Mouse (Mus musculus) frontal cortex, postnatal 25 days (tissue): ENCODE measurements around the gene Slc35e3.

Experiments
- DNase-seq, 2 experiments: peaks; one replicate each; pipeline ENCODE4 v3.0.0; 2022; ENCODE audit warnings: low spot score in 2 of 2

The Slc35e3 gene

DNA sequence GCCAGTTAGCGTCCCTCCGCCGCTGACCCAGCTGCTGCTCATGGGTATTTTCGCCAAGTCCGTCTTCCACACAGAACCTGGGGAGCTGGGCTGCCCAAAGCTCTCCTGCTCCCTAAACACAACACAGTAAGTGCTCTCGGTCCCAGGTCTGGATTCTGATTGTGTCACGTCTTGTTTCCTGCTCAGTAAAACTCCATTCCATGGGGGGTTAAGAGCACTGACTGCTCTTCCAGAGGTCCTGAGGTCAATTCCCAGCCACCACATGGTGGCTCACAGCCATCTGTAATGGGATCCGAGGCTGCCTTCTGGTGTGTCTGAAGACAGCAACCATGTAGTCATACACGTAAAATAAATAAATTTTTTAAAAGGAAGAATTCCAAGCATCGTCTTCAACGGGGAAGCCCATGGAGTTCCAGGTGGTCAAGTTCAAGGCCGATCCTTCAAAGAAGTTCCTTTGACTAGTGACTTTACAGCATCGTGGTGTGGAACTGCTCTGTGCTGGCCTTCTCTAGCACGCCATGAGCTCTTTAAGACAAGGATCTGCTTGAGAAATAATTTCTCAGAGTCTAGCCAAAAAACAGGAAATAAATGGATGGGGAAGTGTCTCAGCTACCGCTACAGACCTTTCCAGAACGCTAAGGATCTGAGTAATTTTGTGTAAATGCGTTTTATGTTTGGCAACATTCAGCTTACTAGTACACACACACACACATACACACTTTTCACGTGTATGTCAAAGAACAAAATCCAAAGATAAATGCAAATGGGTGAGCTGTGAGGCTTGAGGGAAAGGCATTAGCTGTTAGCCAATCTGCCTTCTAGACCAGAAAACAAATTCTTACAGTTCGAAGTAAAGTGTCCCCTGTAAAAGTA lies 61.6 kb downstream of the Slc35e3 start:
- DNase-seq, result no peak

- DNase-seq, result no peak
Observed at GRCm38 (mm10) chr10:117683734-117684037, 62.5 kb downstream of the Slc35e3 start.
